Mouse (Mus musculus): Measurements from ENCODE around the gene Gbx2.

DNA sequence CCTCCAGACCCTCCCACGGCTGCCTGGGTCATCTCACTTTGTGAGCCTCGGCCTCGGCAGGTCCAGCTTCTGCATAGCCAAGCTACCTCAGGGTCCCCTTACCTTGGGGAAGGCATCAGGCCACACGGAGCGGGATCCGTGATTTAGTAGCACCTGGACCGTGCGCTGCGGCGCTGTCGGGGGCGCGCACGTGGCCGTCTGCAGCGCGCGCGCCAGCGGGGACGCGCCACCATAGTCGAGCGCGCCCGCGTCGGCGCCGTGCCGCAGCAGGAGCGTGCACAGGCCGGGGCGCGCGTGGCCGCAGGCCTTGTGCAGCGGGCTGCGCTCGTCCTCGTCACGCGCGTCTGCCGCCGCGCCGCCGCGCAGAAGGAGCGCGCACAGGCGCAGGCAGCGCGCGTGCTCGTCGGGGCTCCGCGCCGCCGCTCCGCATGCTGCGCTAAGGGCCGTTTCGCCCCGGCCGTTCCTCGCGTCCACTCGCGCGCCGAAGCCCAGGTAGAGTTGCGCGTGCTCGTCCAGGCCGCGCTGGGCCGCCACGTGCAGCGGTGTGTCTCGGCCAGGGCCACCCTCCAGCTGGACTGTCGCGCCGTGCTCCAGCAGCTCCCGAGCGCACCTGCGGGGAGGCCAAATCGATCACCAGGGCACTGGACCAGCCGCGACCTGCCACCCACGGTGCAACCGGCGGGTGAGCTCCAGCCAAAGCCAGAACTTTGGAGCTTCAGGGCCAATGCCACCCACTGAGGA is 37.3 kb upstream of the Gbx2 start:
- TF ChIP-seq GATA1 (IDR thresholded peaks at IDR 0.05; ENCODE audit: borderline replicate concordance, low read length) (no peak), FLI1 (IDR thresholded peaks at IDR 0.05; ENCODE audit: low read length) (no peak)
